Mouse (Mus musculus): ENCODE data around the gene Dcdc2c.

Dcdc2c gene

DNA sequence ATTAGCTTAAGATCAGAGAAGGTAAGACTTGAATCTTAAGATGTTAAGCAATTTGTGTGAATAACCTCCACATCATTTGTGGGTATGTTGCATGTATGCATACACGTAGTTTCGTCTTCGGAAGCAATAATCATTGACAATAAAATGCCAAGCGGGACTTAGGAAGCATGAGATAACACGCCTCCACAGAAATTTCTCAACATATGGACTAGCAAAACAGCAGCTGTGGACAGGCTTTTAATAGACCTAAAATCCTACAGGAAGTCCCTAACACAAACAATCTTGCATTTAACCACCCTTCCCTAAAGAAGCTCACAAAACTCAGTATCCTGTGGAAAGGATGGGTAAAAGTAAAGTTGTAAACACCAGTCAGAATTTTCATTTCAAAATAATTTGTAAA, 93.4 kb downstream of the Dcdc2c start:
- no peak for DNase-seq (ENCODE audit: low read depth)

- no peak for DNase-seq (ENCODE audit: low read depth)
Measured at GRCm38 (mm10) chr12:28436536-28436935, 115.7 kb downstream of the Dcdc2c start.

GRCm38 (mm10) chr12:28432729-28433067, 119.5 kb downstream of the Dcdc2c start:
- DNase-seq (ENCODE audit: low read depth) = no peak

DNA sequence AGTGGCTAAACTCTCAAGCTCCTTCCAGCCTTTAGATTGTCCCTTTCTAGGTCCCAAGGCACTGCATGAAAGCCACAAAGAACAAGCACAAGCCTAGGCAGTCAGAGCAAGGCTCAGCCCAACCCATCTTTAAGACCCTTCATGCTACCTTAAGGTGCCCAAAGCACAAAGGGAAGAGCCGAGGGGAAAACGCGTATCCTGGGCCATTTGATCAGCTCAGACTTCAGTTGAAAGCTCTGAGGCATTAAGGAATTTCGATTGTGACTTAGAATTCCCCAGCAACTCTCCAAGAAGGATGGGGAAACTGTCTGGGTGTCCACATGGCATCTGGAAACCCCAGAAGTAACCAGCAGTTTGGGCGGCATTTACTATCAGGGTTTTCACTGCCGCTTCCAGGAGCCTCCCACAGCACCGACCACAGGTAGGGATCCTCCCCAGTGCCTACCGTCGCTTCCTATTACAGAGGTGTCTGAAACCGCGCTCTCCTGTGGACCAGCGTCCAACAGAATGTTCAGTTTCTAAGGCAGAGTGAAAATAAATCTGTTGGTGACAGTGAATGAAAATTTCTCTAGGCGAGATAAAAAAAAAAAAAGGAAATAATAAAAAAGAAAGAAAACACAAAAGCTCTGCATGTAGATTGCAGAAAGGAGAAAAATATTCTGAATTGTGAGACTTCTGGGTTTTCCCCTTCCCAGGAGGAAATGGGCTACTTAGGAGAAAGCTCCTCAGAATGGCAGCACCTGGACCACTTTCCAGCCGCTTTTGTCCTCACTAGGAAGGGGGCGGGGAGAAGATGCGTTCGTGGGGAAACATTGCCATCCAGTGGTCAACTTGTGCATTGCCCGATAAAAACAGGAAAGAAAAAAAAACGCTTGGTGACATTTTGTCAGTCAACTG, 120.1 kb downstream of the Dcdc2c start:
- DNase-seq (ENCODE audit: low read depth) = peak; percentile 59

DNA sequence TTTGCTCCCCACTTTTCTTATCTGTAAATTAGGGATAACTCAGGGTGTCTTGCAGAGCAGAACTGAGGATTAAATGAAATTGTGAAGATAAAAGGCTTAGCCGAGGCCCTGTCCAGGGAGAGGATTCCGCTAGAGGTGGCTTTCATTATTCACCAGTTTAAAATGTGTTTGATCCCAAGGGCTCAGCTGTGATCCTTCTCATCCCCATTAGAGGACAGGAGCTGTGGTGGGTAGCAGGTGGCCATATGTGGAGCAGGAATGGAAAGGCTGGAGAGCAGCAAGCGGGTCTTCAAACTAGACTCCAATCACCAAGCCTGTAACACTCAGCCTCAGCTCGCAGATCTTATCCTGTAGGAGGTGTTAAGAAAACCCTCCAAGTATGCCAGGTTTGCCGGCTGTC, 122.3 kb downstream of the Dcdc2c start:
- DNase-seq (ENCODE audit: low read depth) = no peak

DNA sequence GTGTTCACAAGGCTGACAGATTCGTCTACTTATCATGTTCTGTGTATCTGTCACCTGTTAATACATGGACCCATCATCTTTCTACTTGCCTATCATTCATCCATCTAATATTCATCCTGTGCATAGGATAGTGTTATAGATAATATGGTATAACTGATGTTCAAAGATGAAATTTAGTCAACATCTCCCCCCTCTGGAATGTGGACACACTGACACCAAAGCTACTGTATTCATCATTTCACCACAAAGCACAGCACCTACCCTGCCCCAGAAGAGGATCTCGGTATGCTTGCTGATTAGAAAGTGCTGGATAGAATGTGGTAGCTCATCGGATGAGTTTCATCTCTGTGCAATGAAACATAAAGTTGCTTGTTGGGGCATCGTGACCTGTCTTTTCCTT, 135.2 kb downstream of the Dcdc2c start:
- no peak for DNase-seq (ENCODE audit: low read depth)

GRCm38 (mm10) chr12:28407656-28408405, 144.4 kb downstream of the Dcdc2c start:
- no peak for DNase-seq (ENCODE audit: low read depth)

DNA sequence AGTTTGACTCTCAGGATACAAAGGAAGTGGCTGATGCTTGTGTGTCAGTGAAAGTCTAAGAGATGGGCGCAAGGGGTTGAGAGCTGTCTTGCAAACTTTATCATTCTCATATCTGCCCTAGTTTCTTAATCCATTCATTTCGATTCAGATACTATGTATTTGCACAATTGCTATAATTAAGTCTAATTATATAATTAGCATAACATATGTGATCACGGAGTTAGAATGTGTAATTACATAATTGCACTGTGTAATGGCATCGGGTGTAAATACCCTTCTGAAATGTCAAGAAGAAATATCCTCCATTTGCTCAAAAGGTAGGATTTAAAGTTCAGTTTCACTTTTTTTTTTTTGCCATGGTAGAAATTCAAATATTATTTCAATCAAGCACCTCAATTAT, 149.9 kb downstream of the Dcdc2c start:
- no peak for DNase-seq (ENCODE audit: low read depth)

DNA sequence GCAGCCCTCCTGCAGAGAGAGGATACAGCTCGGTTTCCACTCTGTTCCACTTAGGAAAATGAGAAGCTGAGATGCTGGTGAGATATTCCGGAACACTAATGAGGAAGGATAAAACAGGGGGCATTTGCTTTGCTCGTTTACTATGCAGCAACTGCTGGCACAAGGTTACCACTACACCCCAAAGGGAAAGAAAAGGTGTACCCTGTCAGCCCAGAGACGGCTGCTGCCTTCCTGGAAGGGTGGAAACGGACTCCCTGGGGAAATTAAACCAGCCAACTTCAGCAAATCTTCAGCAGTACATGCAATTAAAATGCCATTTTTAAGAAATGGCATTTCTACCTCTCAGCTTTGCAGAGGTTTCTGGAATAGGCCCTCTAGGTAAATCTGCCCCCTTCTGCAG, 150.8 kb downstream of the Dcdc2c start:
- no peak for DNase-seq (ENCODE audit: low read depth)

DNA sequence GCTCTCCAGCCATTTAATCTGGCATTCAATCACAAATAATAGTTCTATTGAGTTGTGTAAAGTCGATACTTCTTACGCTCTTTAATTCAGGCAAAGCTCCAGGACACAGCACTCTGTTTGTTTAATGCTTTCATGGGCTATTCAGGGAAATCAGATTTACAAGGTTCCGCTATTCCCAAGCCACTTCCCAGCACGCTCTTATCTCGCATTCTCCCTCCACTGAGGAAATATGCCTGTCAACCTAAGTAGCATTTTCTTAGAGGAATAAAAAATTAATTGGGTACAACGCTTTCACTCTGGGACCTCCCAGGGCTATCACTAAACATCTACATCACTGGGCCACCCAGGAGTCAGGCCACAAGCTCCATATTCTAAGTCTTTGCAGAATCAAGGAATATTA, 160.1 kb downstream of the Dcdc2c start:
- no peak for DNase-seq (ENCODE audit: low read depth)
